Mouse (Mus musculus): Measurements from ENCODE around the gene Parp8. TPM values are rescaled to one million over a fixed set of nuclear protein-coding genes. Genes with fewer than 3 reads are reported as not detected.

The Parp8 gene
- total and polyA plus RNA-seq, 3 experiments: not detected

GRCm38 (mm10) chr13:116903394-116903793 is 121.9 kb downstream of the Parp8 start:
- no peak overlapping the region for H3K4me2 ChIP-seq (ENCODE audit: insufficient read depth, low read depth, poor library complexity, severe bottlenecking)
- dilution Hi-C loops (cut with MboI; ENCODE audit: extremely low pct_ligation_motif_present, extremely low pct_unique_long_range_greater_than_20kb, low sequenced_read_pairs) (no loop called here), in situ Hi-C loops (cut with MboI; ENCODE audit: low pct_ligation_motif_present, low pct_unique_long_range_greater_than_20kb, low sequenced_read_pairs) (no loop called here)
- no peak overlapping the region for H3K4me3 ChIP-seq (replicated peaks in 1 of 3; ENCODE audit: low read depth in 2 of 3, low read length in 2 of 3, poor library complexity in 1 of 3)
- H3K9ac ChIP-seq (ENCODE audit: insufficient read depth, low read depth): no peak overlapping the region
- no peaks in the 10 kb centered on the region for H3K36me3 ChIP-seq (replicated peaks in 1 of 2; ENCODE audit: control insufficient read depth in 1 of 2, insufficient read depth in 1 of 2, low read length in 1 of 2)
- peaks cover 49% of the 10 kb centered on the region for H3K9me3 ChIP-seq (replicated peaks; ENCODE audit: low read length)
- no peak for DNase-seq (ENCODE audit: extremely low read depth)
- H3K4me1 ChIP-seq (ENCODE audit: control insufficient read depth in 1 of 2, insufficient read depth in 2 of 2): no peaks in the 10 kb centered on the region
- H3K27ac ChIP-seq (ENCODE audit: insufficient read depth, low read depth): no peak overlapping the region
- TF ChIP-seq BHLHE40 (IDR thresholded peaks at IDR 0.05; ENCODE audit: low read depth, low read length) (no peak), ZKSCAN1 (IDR thresholded peaks at IDR 0.05; ENCODE audit: borderline replicate concordance, low read depth, low read length) (no peak)
- no peaks in the 10 kb centered on the region for H3K79me2 ChIP-seq (replicated peaks; ENCODE audit: control insufficient read depth, extremely low read depth, insufficient read depth, poor library complexity, severe bottlenecking)
- H3K27me3 ChIP-seq (replicated peaks): no peaks in the 10 kb centered on the region

- H3K4me2 ChIP-seq (ENCODE audit: insufficient read depth, low read depth, poor library complexity, severe bottlenecking): no peak overlapping the region
- H3K9ac ChIP-seq (ENCODE audit: insufficient read depth, low read depth): no peak overlapping the region
- H3K27ac ChIP-seq (ENCODE audit: insufficient read depth, low read depth): no peak overlapping the region
- H3K79me2 ChIP-seq (replicated peaks; ENCODE audit: control insufficient read depth, extremely low read depth, insufficient read depth, poor library complexity, severe bottlenecking): no peaks in the 10 kb centered on the region
- H3K4me3 ChIP-seq (replicated peaks in 1 of 3; ENCODE audit: low read depth in 2 of 3, low read length in 2 of 3, poor library complexity in 1 of 3): no peak overlapping the region
- H3K9me3 ChIP-seq (replicated peaks; ENCODE audit: low read length): peaks cover 50% of the 10 kb centered on the region
- no peaks in the 10 kb centered on the region for H3K27me3 ChIP-seq (replicated peaks)
- in situ Hi-C loops (cut with MboI; ENCODE audit: low pct_ligation_motif_present, low pct_unique_long_range_greater_than_20kb, low sequenced_read_pairs): no loop called here
- no peaks in the 10 kb centered on the region for H3K36me3 ChIP-seq (replicated peaks in 1 of 2; ENCODE audit: control insufficient read depth in 1 of 2, insufficient read depth in 1 of 2, low read length in 1 of 2)
- dilution Hi-C loops (cut with MboI; ENCODE audit: extremely low pct_ligation_motif_present, extremely low pct_unique_long_range_greater_than_20kb, low sequenced_read_pairs): no loop called here
- DNase-seq (ENCODE audit: extremely low read depth): no peak
- H3K4me1 ChIP-seq (ENCODE audit: control insufficient read depth in 1 of 2, insufficient read depth in 2 of 2): no peaks in the 10 kb centered on the region
- no peak for TF ChIP-seq USF1 (IDR thresholded peaks at IDR 0.05; ENCODE audit: low read depth, low read length)
- no peak for TF ChIP-seq MAX (IDR thresholded peaks at IDR 0.05; ENCODE audit: low read length)
- TF ChIP-seq JUND (conservative IDR thresholded peaks at IDR 0.05; ENCODE audit: low read depth, low read length): no peak
Observed at GRCm38 (mm10) chr13:116898395-116898794, 126.9 kb downstream of the Parp8 start.

- DNase-seq (ENCODE audit: extremely low read depth): no peak
- peaks cover 51% of the 10 kb centered on the region for H3K9me3 ChIP-seq (replicated peaks; ENCODE audit: low read length)
- no peak overlapping the region for H3K9ac ChIP-seq (ENCODE audit: insufficient read depth, low read depth)
- no peak overlapping the region for H3K4me3 ChIP-seq (replicated peaks in 1 of 3; ENCODE audit: low read depth in 2 of 3, low read length in 2 of 3, poor library complexity in 1 of 3)
- in situ Hi-C loops (cut with MboI; ENCODE audit: low pct_ligation_motif_present, low pct_unique_long_range_greater_than_20kb, low sequenced_read_pairs) (no loop called here), dilution Hi-C loops (cut with MboI; ENCODE audit: extremely low pct_ligation_motif_present, extremely low pct_unique_long_range_greater_than_20kb, low sequenced_read_pairs) (no loop called here)
- no peak overlapping the region for H3K27ac ChIP-seq (ENCODE audit: insufficient read depth, low read depth)
- no peaks in the 10 kb centered on the region for H3K79me2 ChIP-seq (replicated peaks; ENCODE audit: control insufficient read depth, extremely low read depth, insufficient read depth, poor library complexity, severe bottlenecking)
- H3K36me3 ChIP-seq (replicated peaks in 1 of 2; ENCODE audit: control insufficient read depth in 1 of 2, insufficient read depth in 1 of 2, low read length in 1 of 2): no peaks in the 10 kb centered on the region
- H3K4me2 ChIP-seq (ENCODE audit: insufficient read depth, low read depth, poor library complexity, severe bottlenecking): no peak overlapping the region
- TF ChIP-seq GABPA (IDR thresholded peaks at IDR 0.05; ENCODE audit: insufficient replicate concordance, low read depth, low read length) (no peak), HCFC1 (IDR thresholded peaks at IDR 0.05; ENCODE audit: low read depth, low read length) (no peak), RCOR1 (conservative IDR thresholded peaks at IDR 0.05; ENCODE audit: low read depth, low read length) (no peak)
- no peaks in the 10 kb centered on the region for H3K4me1 ChIP-seq (ENCODE audit: control insufficient read depth in 1 of 2, insufficient read depth in 2 of 2)
- no peaks in the 10 kb centered on the region for H3K27me3 ChIP-seq (replicated peaks)
Observed at GRCm38 (mm10) chr13:116897711-116898110, 127.6 kb downstream of the Parp8 start.
